Mouse (Mus musculus): ENCODE results near the gene Map3k11.

DNA sequence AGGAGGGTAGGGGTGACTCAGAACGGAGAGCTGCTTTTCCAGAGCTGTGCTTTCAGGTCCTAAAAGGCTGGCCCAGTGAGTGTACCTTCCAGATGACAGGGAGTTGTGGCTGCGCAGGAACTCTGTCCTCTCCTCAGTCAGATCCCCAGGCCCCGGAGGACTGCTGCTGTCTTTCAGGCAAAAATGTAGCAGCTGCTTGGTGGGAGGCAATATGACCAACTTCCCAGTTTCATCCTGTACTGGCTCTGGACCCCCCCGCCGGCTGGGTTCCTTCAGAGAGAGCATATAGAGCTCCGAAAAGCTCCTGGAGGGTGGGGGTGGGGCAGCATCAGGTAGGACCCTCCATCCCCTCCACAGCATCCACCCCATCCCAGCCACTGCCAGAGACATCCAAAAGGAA, 36.0 kb upstream of the Map3k11 start:
- TF ChIP-seq POLR2A (IDR thresholded peaks at IDR 0.05; ENCODE audit: borderline replicate concordance, insufficient read depth, low read length) (no peak), CTCF (IDR thresholded peaks at IDR 0.05; ENCODE audit: borderline replicate concordance, insufficient read depth, low read depth, low read length) (no peak)

Data from cerebellum, adult 2 months (tissue).